Mouse (Mus musculus) CH12.LX (cell line): Measurements from ENCODE around the gene Fxyd2. TPM values are rescaled to one million over a fixed set of nuclear protein-coding genes. Genes with fewer than 3 reads are reported as not detected.

Experiments used
- DNase-seq: peaks from one replicate; pipeline ENCODE4 v3.0.0-alpha.2; 2013; ENCODE audit errors: extremely low read depth
- H3K27ac ChIP-seq: 2 replicates; pipeline ENCODE4 v1.5.1; 2012; ENCODE audit warnings: low read depth, mild to moderate bottlenecking, control low read depth, moderate library complexity; ENCODE audit not compliant: insufficient read depth
- H3K27me3 ChIP-seq: replicated peaks from 2 replicates; pipeline ENCODE3; 2012; ENCODE audit warnings: inconsistent platforms
- H3K36me3 ChIP-seq, 2 experiments: replicated peaks in 1 of 2; 2 replicates each; pipeline versions ENCODE3 to v1.6.1; 2012; ENCODE audit warnings: inconsistent platforms in 1 of 2, low read length in 1 of 2, mild to moderate bottlenecking in 1 of 2, mixed read lengths in 1 of 2, moderate library complexity in 1 of 2; ENCODE audit not compliant: control insufficient read depth in 1 of 2, insufficient read depth in 1 of 2
- H3K4me1 ChIP-seq, 2 experiments: 2 replicates each; pipeline ENCODE4 v1.6.1; 2012; ENCODE audit warnings: inconsistent platforms in 1 of 2, moderate library complexity in 1 of 2; ENCODE audit not compliant: insufficient read depth in 2 of 2, control insufficient read depth in 1 of 2
- H3K4me2 ChIP-seq: 2 replicates; pipeline ENCODE4 v1.6.1; 2012; ENCODE audit warnings: low read depth, mild to moderate bottlenecking, control low read depth; ENCODE audit not compliant: poor library complexity, insufficient read depth, severe bottlenecking
- H3K4me3 ChIP-seq, 3 experiments: fragments of 150-350 bp in 1 of 3; sonication (generic) in 1 of 3; replicated peaks in 1 of 3; 2 replicates each; pipeline versions ENCODE3 to v1.5.1; 2011 to 2012; ENCODE audit warnings: low read depth in 2 of 3, low read length in 2 of 3, mild to moderate bottlenecking in 2 of 3, moderate library complexity in 2 of 3, control low read depth in 1 of 3, improper control_type of control experiment in 1 of 3, inconsistent platforms in 1 of 3, mixed read lengths in 1 of 3; ENCODE audit not compliant: poor library complexity in 1 of 3
- H3K79me2 ChIP-seq: replicated peaks from 2 replicates; pipeline ENCODE4 v1.6.1; 2012; ENCODE audit warnings: mild to moderate bottlenecking, moderate library complexity; ENCODE audit not compliant: control insufficient read depth, poor library complexity, insufficient read depth, severe bottlenecking; ENCODE audit errors: extremely low read depth
- H3K9ac ChIP-seq: 2 replicates; pipeline ENCODE4 v1.6.1; 2012; ENCODE audit warnings: low read depth, mild to moderate bottlenecking, control low read depth, moderate library complexity; ENCODE audit not compliant: insufficient read depth
- H3K9me3 ChIP-seq: replicated peaks from 2 replicates; pipeline ENCODE3; 2012; ENCODE audit warnings: low read length, inconsistent platforms, mixed read lengths
- BHLHE40 ChIP-seq: IDR thresholded peaks from 2 replicates; pipeline ENCODE4 v1.6.1; 2011; ENCODE audit warnings: mild to moderate bottlenecking, low read depth, low read length, improper control_type of control experiment
- CHD2 ChIP-seq: IDR thresholded peaks from 2 replicates; pipeline ENCODE4 v1.6.1; 2011; ENCODE audit warnings: low read length, improper control_type of control experiment
- ELF1 ChIP-seq: IDR thresholded peaks from 2 replicates; pipeline ENCODE4 v1.6.1; 2014; ENCODE audit warnings: low read depth, mild to moderate bottlenecking, inconsistent platforms, low read length, improper control_type of control experiment
- EP300 ChIP-seq: IDR thresholded peaks from 2 replicates; pipeline ENCODE4 v1.6.1; 2011; ENCODE audit warnings: low read length, improper control_type of control experiment
- ETS1 ChIP-seq: conservative IDR thresholded peaks from 2 replicates; pipeline ENCODE4 v1.6.1; 2012; ENCODE audit warnings: low read depth, mild to moderate bottlenecking, inconsistent platforms, low read length, improper control_type of control experiment, moderate library complexity
- HCFC1 ChIP-seq: IDR thresholded peaks from 2 replicates; pipeline ENCODE4 v1.6.1; 2012; ENCODE audit warnings: low read depth, mild to moderate bottlenecking, inconsistent platforms, low read length, improper control_type of control experiment
- JUN ChIP-seq: IDR thresholded peaks from 2 replicates; pipeline ENCODE4 v1.6.1; 2011; ENCODE audit warnings: low read depth, mild to moderate bottlenecking, low read length, improper control_type of control experiment, moderate library complexity; ENCODE audit not compliant: insufficient read depth
- JUND ChIP-seq: conservative IDR thresholded peaks from 2 replicates; pipeline ENCODE4 v1.6.1; 2011; ENCODE audit warnings: low read depth, low read length, improper control_type of control experiment
- MAX ChIP-seq: IDR thresholded peaks from 2 replicates; pipeline ENCODE4 v1.6.1; 2011; ENCODE audit warnings: low read length, improper control_type of control experiment
- MXI1 ChIP-seq: IDR thresholded peaks from 2 replicates; pipeline ENCODE4 v1.6.1; 2011; ENCODE audit warnings: mild to moderate bottlenecking, low read depth, low read length, improper control_type of control experiment
- MYC ChIP-seq: IDR thresholded peaks from 2 replicates; pipeline ENCODE4 v1.6.1; 2011; ENCODE audit warnings: low read depth, mild to moderate bottlenecking, improper control_type of control experiment, low read length
- NRF1 ChIP-seq: IDR thresholded peaks from 2 replicates; pipeline ENCODE4 v1.6.1; 2014; ENCODE audit warnings: low read depth, mild to moderate bottlenecking, inconsistent platforms, low read length, improper control_type of control experiment, moderate library complexity
- PAX5 ChIP-seq: IDR thresholded peaks from 2 replicates; pipeline ENCODE4 v1.6.1; 2012; ENCODE audit warnings: low read length, inconsistent platforms, mixed read lengths
- POLR2A ChIP-seq: IDR thresholded peaks from 2 replicates; pipeline ENCODE4 v1.6.1; 2011; ENCODE audit warnings: low read depth, mild to moderate bottlenecking, improper control_type of control experiment, low read length
- POLR2AphosphoS2 ChIP-seq: IDR thresholded peaks from 2 replicates; pipeline ENCODE4 v1.6.1; 2011; ENCODE audit warnings: low read depth, low read length, improper control_type of control experiment
- RAD21 ChIP-seq: IDR thresholded peaks from 2 replicates; pipeline ENCODE4 v1.6.1; 2011; ENCODE audit warnings: low read depth, mild to moderate bottlenecking, low read length, improper control_type of control experiment, moderate library complexity
- RCOR1 ChIP-seq: conservative IDR thresholded peaks from 2 replicates; pipeline ENCODE4 v1.6.1; 2012; ENCODE audit warnings: low read depth, mild to moderate bottlenecking, inconsistent platforms, low read length, improper control_type of control experiment
- SIN3A ChIP-seq: IDR thresholded peaks from 2 replicates; pipeline ENCODE4 v1.6.1; 2012; ENCODE audit warnings: low read length, improper control_type of control experiment, inconsistent platforms
- SMC3 ChIP-seq: IDR thresholded peaks from 2 replicates; pipeline ENCODE4 v1.6.1; 2011; ENCODE audit warnings: low read depth, low read length, improper control_type of control experiment
- TBP ChIP-seq: conservative IDR thresholded peaks from 2 replicates; pipeline ENCODE4 v1.6.1; 2011; ENCODE audit warnings: low read depth, low read length, improper control_type of control experiment
- TCF12 ChIP-seq: IDR thresholded peaks from 2 replicates; pipeline ENCODE4 v1.6.1; 2014; ENCODE audit warnings: low read depth, mild to moderate bottlenecking, inconsistent platforms, low read length, improper control_type of control experiment
- UBTF ChIP-seq: IDR thresholded peaks from 2 replicates; pipeline ENCODE4 v1.6.1; 2012; ENCODE audit warnings: low read depth, mild to moderate bottlenecking, inconsistent platforms, low read length, improper control_type of control experiment, moderate library complexity
- USF2 ChIP-seq: conservative IDR thresholded peaks from 2 replicates; pipeline ENCODE4 v1.6.1; 2011; ENCODE audit warnings: low read depth, low read length, improper control_type of control experiment
- ZC3H11A ChIP-seq: IDR thresholded peaks from 2 replicates; pipeline ENCODE4 v1.6.1; 2012; ENCODE audit warnings: low read depth, mild to moderate bottlenecking, inconsistent platforms, low read length, improper control_type of control experiment
- ZKSCAN1 ChIP-seq: IDR thresholded peaks from 2 replicates; pipeline ENCODE4 v1.6.1; 2012; ENCODE audit warnings: low read depth, inconsistent platforms, low read length, improper control_type of control experiment, borderline replicate concordance
- ZMIZ1 ChIP-seq: IDR thresholded peaks from 2 replicates; pipeline ENCODE4 v1.6.1; 2012; ENCODE audit warnings: low read depth, mild to moderate bottlenecking, inconsistent platforms, low read length, improper control_type of control experiment
- dilution Hi-C: fragments of 300-500 bp; cut with MboI; formaldehyde crosslinking; loops from 2 replicates; pipeline ENCODE4 v1.14.3; 2020; ENCODE audit warnings: low sequenced_read_pairs; ENCODE audit not compliant: extremely low pct_unique_long_range_greater_than_20kb, extremely low pct_ligation_motif_present
- in situ Hi-C: fragments of 300-500 bp; cut with MboI; formaldehyde crosslinking; loops from 3 replicates; pipeline ENCODE4 v1.14.3; 2019; ENCODE audit warnings: low sequenced_read_pairs, low pct_ligation_motif_present, low pct_unique_long_range_greater_than_20kb, mixed read lengths
- polyA plus RNA-seq: library from polyadenylated mRNA; unstranded; fragments of >175 nt; gene quantifications from 2 replicates; pipeline ENCODE4 v1.2.1, GENCODE M21; 2012; ENCODE audit warnings: low read depth; ENCODE audit not compliant: insufficient read length
- total RNA-seq, 2 experiments: library from RNA; depleted of rRNA; stranded (reverse); fragments of 300-350 nt in 1 of 2; fragments of >200 nt in 1 of 2; gene quantifications; 2 replicates each; pipeline ENCODE4 v1.2.3; 2012 to 2014

Gene Fxyd2
- total and polyA plus RNA-seq, 3 experiments, result not detected

DNA sequence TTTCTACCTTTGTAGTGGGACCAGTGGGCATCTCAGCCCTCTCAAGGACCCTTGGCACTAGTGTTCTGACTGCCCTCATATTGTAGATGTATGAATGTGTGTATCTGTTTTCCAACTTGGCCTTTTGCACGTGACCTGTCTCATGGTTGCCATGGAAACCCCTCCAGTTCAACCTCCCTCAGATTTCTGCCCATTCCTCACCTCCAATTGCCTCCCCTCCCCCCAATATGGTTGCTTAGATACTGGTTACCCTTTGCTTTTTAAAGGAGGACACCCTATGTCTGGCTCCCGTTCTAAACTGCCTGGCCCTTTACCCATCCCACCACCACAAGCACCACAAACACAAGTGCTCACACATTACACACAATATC lies 28.1 kb upstream of the Fxyd2 start:
- Histone ChIP-seq H3K27ac (no peak overlapping the region), H3K27me3 (peaks cover 84% of the 10 kb centered on the region), H3K79me2 (no peaks in the 10 kb centered on the region), H3K4me1 (no peaks in the 10 kb centered on the region), H3K9ac (no peak overlapping the region), H3K9me3 (peaks cover 4% of the 10 kb centered on the region), H3K36me3 (no peaks in the 10 kb centered on the region)
- dilution Hi-C loops, result no loop called here
- no peak for DNase-seq
- TF ChIP-seq ZMIZ1 (no peak), CHD2 (no peak), POLR2AphosphoS2 (no peak), ZKSCAN1 (no peak), POLR2A (no peak), EP300 (no peak), HCFC1 (no peak), JUND (no peak), PAX5 (no peak), TBP (no peak), RCOR1 (no peak), TCF12 (no peak), SMC3 (no peak), RAD21 (no peak), MYC (no peak)
- TF ChIP-seq, all 38 proteins: peak for 0
- Histone ChIP-seq H3K4me3 (no peak overlapping the region), H3K4me2 (no peak overlapping the region)
- in situ Hi-C loops, result no loop called here

DNA sequence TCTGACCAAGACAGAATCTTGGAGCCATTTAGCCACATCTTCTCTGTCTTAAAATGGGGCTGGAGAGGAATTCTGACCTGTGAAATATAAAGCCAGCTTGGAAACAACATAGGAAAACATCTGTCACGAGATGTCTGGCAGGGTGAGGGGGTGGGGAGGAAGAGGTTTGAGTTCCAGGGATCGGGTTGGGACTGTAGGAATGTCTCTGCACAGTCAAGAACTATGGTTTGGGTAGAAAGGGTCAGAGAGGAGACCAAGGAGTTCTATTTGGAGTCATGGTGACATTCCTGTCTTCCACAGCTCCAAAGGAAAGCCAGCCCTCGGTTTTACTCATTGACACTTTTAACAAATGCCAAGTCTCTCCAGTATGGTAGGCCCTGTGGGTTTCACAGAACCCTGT lies 25.6 kb upstream of the Fxyd2 start:
- in situ Hi-C loops, result no loop called here
- no peaks in the 10 kb centered on the region for H3K36me3 ChIP-seq
- TF ChIP-seq RAD21 (no peak), BHLHE40 (no peak), MYC (no peak), ETS1 (no peak), MXI1 (no peak), MAX (no peak), CHD2 (no peak), NRF1 (no peak), ZC3H11A (no peak), POLR2AphosphoS2 (no peak), ZKSCAN1 (no peak), PAX5 (no peak), UBTF (no peak), USF2 (no peak), ELF1 (no peak), TCF12 (no peak), SIN3A (no peak), JUN (no peak)
- TF ChIP-seq, all 38 proteins: peak for 0
- dilution Hi-C loops, result no loop called here
- no peak overlapping the region for H3K27ac ChIP-seq
- no peaks in the 10 kb centered on the region for H3K4me1 ChIP-seq
- no peak overlapping the region for H3K4me3 ChIP-seq
- peaks cover 83% of the 10 kb centered on the region for H3K27me3 ChIP-seq
- no peak overlapping the region for H3K9ac ChIP-seq
- H3K9me3 ChIP-seq, result no peaks in the 10 kb centered on the region
- no peak overlapping the region for H3K4me2 ChIP-seq
- no peak for DNase-seq
- no peaks in the 10 kb centered on the region for H3K79me2 ChIP-seq
